Mouse (Mus musculus): ENCODE measurements around the gene Tcf20.

GRCm38 (mm10) chr15:83008761-83009423 is 21.2 kb upstream of the Tcf20 start:
- TF ChIP-seq POLR2A (IDR thresholded peaks at IDR 0.05; ENCODE audit: extremely low read depth, insufficient read depth, low read length) = no peak
- no peak for TF ChIP-seq CTCF (IDR thresholded peaks at IDR 0.05; ENCODE audit: extremely low read depth, insufficient read depth, low read length)
